Mouse (Mus musculus) forebrain, postnatal 0 days (tissue): ENCODE results near the gene Aqp2. TPM values are rescaled to one million over a fixed set of nuclear protein-coding genes. Genes with fewer than 3 reads are reported as not detected.
A peak's percentile ranks its signal among the peaks of the same experiment; 100 is the strongest.

Source experiments
- ATAC-seq: fragments of 200-750 bp; cut with Nextera tagmentation; 2 replicates; pipeline ENCODE4 v1.8.0; 2017; ENCODE audit warnings: mild to moderate bottlenecking, moderate library complexity
- DNase-seq: peaks from one replicate; pipeline ENCODE4 v3.0.0-alpha.2; 2015
- H3K27ac ChIP-seq: fragments of 300-500 bp; sonication (generic); 2 replicates; pipeline ENCODE4 v1.5.1; 2014; ENCODE audit warnings: low read depth, mild to moderate bottlenecking, antibody characterized with exemption, low read length, moderate library complexity, mixed read lengths
- H3K27me3 ChIP-seq: fragments of 300-500 bp; sonication (generic); 2 replicates; pipeline ENCODE4 v1.6.1; 2014; ENCODE audit warnings: mild to moderate bottlenecking, low read length, mixed read lengths; ENCODE audit not compliant: insufficient read depth
- H3K36me3 ChIP-seq: fragments of 300-500 bp; sonication (generic); 2 replicates; pipeline ENCODE4 v1.6.1; 2014; ENCODE audit warnings: mild to moderate bottlenecking, moderate library complexity; ENCODE audit not compliant: insufficient read depth
- H3K4me1 ChIP-seq: fragments of 300-500 bp; sonication (generic); 2 replicates; pipeline ENCODE4 v1.6.1; 2014; ENCODE audit warnings: antibody characterized with exemption; ENCODE audit not compliant: insufficient read depth
- H3K4me2 ChIP-seq: fragments of 300-500 bp; sonication (generic); 2 replicates; pipeline ENCODE4 v1.6.1; 2014; ENCODE audit warnings: low read depth, mild to moderate bottlenecking, moderate library complexity
- H3K4me3 ChIP-seq: fragments of 300-500 bp; sonication (generic); 2 replicates; pipeline ENCODE4 v1.5.1; 2014; ENCODE audit warnings: low read depth, low read length, mixed read lengths
- H3K9ac ChIP-seq: fragments of 300-500 bp; sonication (generic); 2 replicates; pipeline ENCODE4 v1.6.1; 2014; ENCODE audit warnings: mild to moderate bottlenecking
- H3K9me3 ChIP-seq: fragments of 300-500 bp; sonication (generic); 2 replicates; pipeline ENCODE4 v1.6.1; 2016; ENCODE audit warnings: low read length
- CTCF ChIP-seq: sonication (generic); IDR thresholded peaks from 2 replicates; pipeline ENCODE4 v1.5.1; 2016; ENCODE audit warnings: antibody characterized with exemption, control low read depth, low read depth
- WGBS: fragments of 180-500 bp; shearing (Covaris S2); extraction: QIAGEN DNeasy Blood & Tissue Kit; methylation state at CpG from one replicate; pipeline ENCODE4 v1.1.7; 2014; 5-methylcytosine and 5-hydroxymethylcytosine counted together
- polyA plus RNA-seq: library from polyadenylated mRNA; unstranded; fragments of >200 nt; fragmentation: Nextera tagmentation; extraction: Ambion mirVana; gene quantifications from 2 replicates; pipeline ENCODE4 v1.2.1, GENCODE M21; 2015
- total RNA-seq: library from RNA; depleted of rRNA; stranded (reverse); fragments of >200 nt; gene quantifications from 2 replicates; pipeline ENCODE4 v1.2.3, GENCODE M21; 2014; rRNA removed

Gene Aqp2
- not detected in 2 replicates for total RNA-seq
- not detected in 2 replicates for polyA plus RNA-seq

- H3K4me1 ChIP-seq = 0 out of 2 replicates have a peak, but pooled peaks cover 3% of the 10 kb centered on the region
- H3K4me3 ChIP-seq = no peak within 1 kb of the TSS
- 71% methylated on average over 26 of the region's 26 CpGs for WGBS
- no peaks in the 10 kb centered on the region for H3K36me3 ChIP-seq
- no peak for TF ChIP-seq CTCF
- ATAC-seq (0 out of 2 replicates have a peak, but pooled peaks have one; percentile 20), DNase-seq (no peak)
- no peak within 1 kb of the TSS for H3K27ac ChIP-seq
- peaks cover 12% of the 10 kb centered on the region; the same call in 1 of the 2 replicates for H3K27me3 ChIP-seq
- H3K9me3 ChIP-seq = no peaks in the 10 kb centered on the region
- H3K9ac ChIP-seq = no peak within 1 kb of the TSS
- H3K4me2 ChIP-seq = no peak within 1 kb of the TSS
Observed at GRCm38 (mm10) chr15:99578802-99579485, at the start of gene Aqp2. Gene Aqp2 (plus strand): TSS chr15:99579055.

- Histone ChIP-seq H3K9me3 (no peaks in the 10 kb centered on the region), H3K27ac (no peak overlapping the region), H3K27me3 (no peaks in the 10 kb centered on the region), H3K4me1 (0 out of 2 replicates have a peak, but pooled peaks cover 8% of the 10 kb centered on the region), H3K36me3 (no peaks in the 10 kb centered on the region), H3K9ac (no peak overlapping the region), H3K4me3 (no peak overlapping the region), H3K4me2 (no peak overlapping the region)
- no peak for TF ChIP-seq CTCF
- no peak for ATAC-seq
- no peak for DNase-seq
- WGBS = 30% methylated on average over 6 of the region's 6 CpGs
Observed at GRCm38 (mm10) chr15:99531146-99531545, 47.7 kb upstream of the Aqp2 start.

GRCm38 (mm10) chr15:99532023-99532422, 46.8 kb upstream of the Aqp2 start:
- Histone ChIP-seq H3K9me3 (no peaks in the 10 kb centered on the region), H3K9ac (no peak overlapping the region), H3K4me2 (no peak overlapping the region), H3K36me3 (no peaks in the 10 kb centered on the region), H3K4me3 (no peak overlapping the region), H3K27ac (no peak overlapping the region), H3K4me1 (0 out of 2 replicates have a peak, but pooled peaks cover 4% of the 10 kb centered on the region), H3K27me3 (no peaks in the 10 kb centered on the region)
- DNase-seq = no peak
- no peak for ATAC-seq
- WGBS = 60% methylated on average over 3 of the region's 3 CpGs
- TF ChIP-seq CTCF = no peak

GRCm38 (mm10) chr15:99536889-99537862, 41.7 kb upstream of the Aqp2 start:
- no peaks in the 10 kb centered on the region for H3K27me3 ChIP-seq
- WGBS = 42% methylated on average over 11 of the region's 11 CpGs
- no peak for TF ChIP-seq CTCF
- no peak overlapping the region for H3K9ac ChIP-seq
- no peaks in the 10 kb centered on the region for H3K4me1 ChIP-seq
- no peaks in the 10 kb centered on the region for H3K9me3 ChIP-seq
- no peaks in the 10 kb centered on the region for H3K36me3 ChIP-seq
- H3K4me2 ChIP-seq = no peak overlapping the region
- no peak overlapping the region for H3K4me3 ChIP-seq
- peak; percentile 57 for DNase-seq
- 0 out of 2 replicates have a peak overlapping the region, but pooled peaks have one; percentile 40 for H3K27ac ChIP-seq
- peak; percentile 97 for ATAC-seq

GRCm38 (mm10) chr15:99539891-99540290, 39.0 kb upstream of the Aqp2 start:
- Histone ChIP-seq H3K4me2 (no peak overlapping the region), H3K9ac (no peak overlapping the region), H3K4me1 (no peaks in the 10 kb centered on the region), H3K27ac (no peak overlapping the region), H3K36me3 (no peaks in the 10 kb centered on the region), H3K27me3 (no peaks in the 10 kb centered on the region), H3K9me3 (no peaks in the 10 kb centered on the region), H3K4me3 (no peak overlapping the region)
- no peak for TF ChIP-seq CTCF
- DNase-seq (no peak), ATAC-seq (no peak)
- 83% methylated on average over 8 of the region's 8 CpGs for WGBS

- DNase-seq (no peak), ATAC-seq (no peak)
- Histone ChIP-seq H3K27me3 (no peaks in the 10 kb centered on the region), H3K4me1 (no peaks in the 10 kb centered on the region), H3K4me2 (no peak overlapping the region), H3K9ac (no peak overlapping the region), H3K4me3 (no peak overlapping the region), H3K9me3 (no peaks in the 10 kb centered on the region), H3K36me3 (no peaks in the 10 kb centered on the region), H3K27ac (no peak overlapping the region)
- WGBS = 84% methylated on average over 7 of the region's 7 CpGs
- TF ChIP-seq CTCF = no peak
Observed at GRCm38 (mm10) chr15:99544047-99544446, 34.8 kb upstream of the Aqp2 start.
